Mouse (Mus musculus) ES-Bruce4 (cell line): ENCODE results near the gene Med28. TPM values are rescaled to one million over a fixed set of nuclear protein-coding genes. Genes with fewer than 3 reads are reported as not detected.

Experiments used
- H3K27ac ChIP-seq: 2 replicates; pipeline ENCODE4 v1.5.1; 2012; ENCODE audit warnings: low read length, inconsistent platforms; ENCODE audit not compliant: insufficient read depth
- H3K27me3 ChIP-seq: 2 replicates; pipeline ENCODE4 v1.6.1; 2012; ENCODE audit warnings: mild to moderate bottlenecking, low read length, inconsistent platforms; ENCODE audit not compliant: control insufficient read depth, poor library complexity, insufficient read depth, severe bottlenecking
- H3K36me3 ChIP-seq: 2 replicates; pipeline ENCODE4 v1.6.1; 2012; ENCODE audit warnings: inconsistent platforms, mild to moderate bottlenecking, low read length, moderate library complexity; ENCODE audit not compliant: control insufficient read depth, poor library complexity, insufficient read depth, severe bottlenecking
- H3K4me1 ChIP-seq: one replicate; pipeline ENCODE4 v1.8.1; 2011; ENCODE audit warnings: low read length; ENCODE audit not compliant: control insufficient read depth, insufficient read depth
- H3K4me3 ChIP-seq: 2 replicates; pipeline ENCODE4 v1.5.1; 2011; ENCODE audit warnings: low read depth, mild to moderate bottlenecking, low read length
- H3K9ac ChIP-seq: 2 replicates; pipeline ENCODE4 v1.6.1; 2012; ENCODE audit warnings: low read depth, mild to moderate bottlenecking, inconsistent platforms; ENCODE audit not compliant: poor library complexity, severe bottlenecking
- H3K9me3 ChIP-seq: replicated peaks from 2 replicates; pipeline ENCODE4 v1.6.1; 2012; ENCODE audit warnings: mild to moderate bottlenecking, low read length, inconsistent platforms; ENCODE audit not compliant: control insufficient read depth, poor library complexity, insufficient read depth, severe bottlenecking
- CTCF ChIP-seq: IDR thresholded peaks from one replicate; pipeline ENCODE4 v1.8.1; 2011; ENCODE audit warnings: low read depth, low read length
- EP300 ChIP-seq: IDR thresholded peaks from 2 replicates; pipeline ENCODE4 v1.6.1; 2011; ENCODE audit warnings: low read depth, low read length; ENCODE audit not compliant: insufficient read depth
- POLR2A ChIP-seq: IDR thresholded peaks from one replicate; pipeline ENCODE4 v1.8.1; 2011; ENCODE audit warnings: low read length; ENCODE audit not compliant: insufficient read depth
- polyA plus RNA-seq: library from polyadenylated mRNA; stranded (reverse); fragments of >200 nt; gene quantifications from 2 replicates; pipeline ENCODE4 v1.2.4, GENCODE M21; 2011; ENCODE audit warnings: low read depth; ENCODE audit not compliant: missing spikeins, insufficient read depth, insufficient read length

Med28 gene
- polyA plus RNA-seq, 1 experiment = 67.8 TPM

DNA sequence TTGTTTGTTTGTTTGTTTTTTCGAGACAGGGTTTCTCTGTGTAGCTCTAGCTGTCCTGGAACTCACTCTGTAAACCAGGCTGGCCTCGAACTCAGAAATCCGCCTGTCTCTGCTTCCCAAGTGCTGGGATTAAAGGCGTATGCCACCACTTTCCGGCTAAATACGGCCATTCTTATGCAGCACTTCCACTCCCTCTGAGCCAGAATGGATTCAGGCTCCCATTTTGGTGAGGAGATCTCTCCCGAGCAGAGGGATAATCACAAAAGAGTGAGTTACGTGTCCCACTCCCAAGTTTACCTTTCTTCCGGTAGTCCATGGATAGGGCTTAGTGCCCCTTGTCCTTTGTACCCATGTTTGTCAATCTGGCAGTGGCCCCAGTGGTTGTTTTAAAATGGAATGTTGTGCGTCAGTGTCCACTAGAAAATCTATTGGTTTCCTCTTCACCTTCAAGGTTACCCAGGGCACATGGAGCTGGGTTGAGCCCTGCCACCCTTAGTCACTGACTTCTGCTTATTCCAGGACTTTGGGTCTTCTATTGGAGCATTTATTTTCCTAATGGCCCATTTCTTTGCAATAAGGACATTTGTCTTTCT lies 4.8 kb upstream of the Med28 start:
- Histone ChIP-seq H3K4me1 (no peaks in the 10 kb centered on the region), H3K27ac (no peak overlapping the region), H3K9ac (no peak overlapping the region), H3K9me3 (no peaks in the 10 kb centered on the region), H3K4me3 (no peak overlapping the region), H3K36me3 (peaks cover 45% of the 10 kb centered on the region), H3K27me3 (no peaks in the 10 kb centered on the region)
- no peak for TF ChIP-seq EP300
- TF ChIP-seq CTCF = no peak
- TF ChIP-seq POLR2A = no peak

DNA sequence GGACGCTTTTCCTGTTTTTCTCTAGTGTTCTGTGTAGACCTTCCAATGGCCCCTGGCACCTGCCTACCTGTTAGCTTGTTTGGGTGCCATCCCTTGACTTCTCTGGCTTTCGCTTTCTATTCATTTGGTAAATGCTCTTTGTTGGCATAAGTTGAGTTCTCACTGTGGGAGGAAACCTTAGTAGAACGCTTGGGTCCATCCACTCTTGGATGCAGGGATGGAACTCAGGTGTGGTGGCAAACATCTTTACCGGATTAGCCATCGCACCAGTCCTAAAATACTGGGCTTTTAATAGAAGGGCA lies 731 bp downstream of the Med28 start:
- TF ChIP-seq EP300 (no peak), CTCF (no peak), POLR2A (no peak)
- no peaks in the 10 kb centered on the region for H3K27me3 ChIP-seq
- H3K4me1 ChIP-seq = no peaks in the 10 kb centered on the region
- H3K9ac ChIP-seq = peak overlapping the region; percentile 87
- H3K27ac ChIP-seq = no peak overlapping the region
- peak overlapping the region; percentile 98 for H3K4me3 ChIP-seq
- H3K36me3 ChIP-seq = peaks cover 27% of the 10 kb centered on the region
- H3K9me3 ChIP-seq = no peaks in the 10 kb centered on the region

DNA sequence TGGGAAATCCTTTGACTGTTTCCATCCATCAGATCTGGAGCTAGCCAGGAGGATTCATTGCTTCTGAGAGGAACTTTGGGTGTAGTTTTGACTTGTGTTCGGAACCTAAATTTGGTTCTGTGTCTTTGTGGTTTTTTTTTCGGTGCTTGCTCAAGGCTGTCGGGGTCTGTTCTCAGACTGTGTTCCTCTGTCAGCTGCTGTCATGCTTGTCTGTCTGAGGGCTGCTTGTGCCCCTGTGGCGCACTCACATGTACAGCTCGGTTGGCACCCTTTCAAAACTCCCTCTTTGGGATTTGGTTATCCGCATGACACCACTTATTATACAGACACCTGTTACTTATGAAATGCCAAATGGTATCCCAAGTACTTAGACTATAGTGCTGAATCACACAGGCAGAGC lies 1.6 kb downstream of the Med28 start:
- Histone ChIP-seq H3K4me3 (no peak overlapping the region), H3K36me3 (peaks cover 27% of the 10 kb centered on the region), H3K9me3 (no peaks in the 10 kb centered on the region), H3K4me1 (no peaks in the 10 kb centered on the region), H3K27ac (no peak overlapping the region), H3K27me3 (no peaks in the 10 kb centered on the region), H3K9ac (no peak overlapping the region)
- TF ChIP-seq EP300 (no peak), POLR2A (no peak), CTCF (no peak)

DNA sequence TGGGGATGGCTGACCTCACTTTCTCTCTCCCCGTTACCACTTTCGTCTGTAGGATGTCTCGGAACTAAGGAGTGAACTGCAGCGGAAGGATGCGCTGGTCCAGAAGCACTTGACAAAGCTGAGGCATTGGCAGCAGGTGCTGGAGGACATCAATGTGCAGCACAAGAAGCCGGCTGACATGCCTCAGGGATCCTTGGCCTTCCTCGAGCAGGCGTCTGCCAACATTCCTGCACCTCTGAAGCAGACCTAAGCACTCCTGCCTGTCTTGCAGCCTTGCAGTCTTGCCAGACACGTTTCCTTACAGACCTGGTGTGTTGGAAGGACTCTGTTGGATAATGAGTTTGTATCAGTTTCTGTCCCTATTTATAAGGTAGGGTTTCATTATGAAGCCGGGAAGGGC lies 5.1 kb downstream of the Med28 start:
- Histone ChIP-seq H3K9ac (no peak overlapping the region), H3K27ac (no peak overlapping the region), H3K4me1 (no peaks in the 10 kb centered on the region), H3K9me3 (no peaks in the 10 kb centered on the region), H3K27me3 (no peaks in the 10 kb centered on the region), H3K36me3 (peaks cover 38% of the 10 kb centered on the region), H3K4me3 (no peak overlapping the region)
- TF ChIP-seq CTCF = no peak
- TF ChIP-seq EP300 = no peak
- no peak for TF ChIP-seq POLR2A

DNA sequence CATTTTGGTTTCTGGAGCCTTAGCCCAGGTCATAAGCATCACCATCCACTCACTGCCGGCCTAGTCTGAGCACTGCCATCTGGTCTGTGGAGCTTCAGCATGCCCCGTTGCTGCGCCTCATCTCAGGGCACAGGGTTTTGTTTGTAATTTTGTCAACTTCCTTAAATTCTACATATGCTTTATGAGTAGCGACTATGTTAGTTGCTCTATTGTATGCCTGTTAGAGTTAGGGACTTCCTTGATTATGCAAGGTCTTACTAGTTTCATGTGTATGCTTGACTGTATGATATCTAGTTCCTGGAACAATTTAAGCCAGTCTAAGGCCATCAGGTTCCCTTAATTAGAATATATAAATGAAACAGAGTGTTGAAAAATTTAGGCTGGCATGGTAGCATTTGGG lies 6.3 kb downstream of the Med28 start:
- H3K9me3 ChIP-seq = no peaks in the 10 kb centered on the region
- H3K4me1 ChIP-seq = no peaks in the 10 kb centered on the region
- H3K9ac ChIP-seq = no peak overlapping the region
- TF ChIP-seq CTCF (no peak), POLR2A (no peak), EP300 (no peak)
- H3K27me3 ChIP-seq = no peaks in the 10 kb centered on the region
- H3K36me3 ChIP-seq = peaks cover 38% of the 10 kb centered on the region
- H3K27ac ChIP-seq = no peak overlapping the region
- no peak overlapping the region for H3K4me3 ChIP-seq

DNA sequence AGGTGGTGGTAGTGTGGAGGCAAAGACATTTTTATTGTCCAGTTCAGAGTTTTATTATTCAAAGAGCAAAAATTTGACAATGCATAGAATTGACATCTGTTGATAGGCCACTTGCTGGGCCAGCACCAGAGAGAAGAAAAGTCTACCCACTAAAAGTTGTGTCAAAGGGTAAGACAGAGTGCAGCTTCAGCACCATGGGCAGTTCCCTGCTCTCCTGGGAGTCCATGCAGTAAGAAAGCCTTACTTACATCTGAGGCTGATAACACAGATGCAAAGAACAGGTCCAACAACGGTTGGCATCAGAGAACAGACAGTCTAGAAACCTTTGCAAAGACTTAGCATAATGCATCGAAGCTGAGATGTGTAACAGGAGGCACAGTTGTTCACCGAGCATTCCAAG lies 9.7 kb downstream of the Med28 start:
- no peak overlapping the region for H3K27ac ChIP-seq
- TF ChIP-seq CTCF = no peak
- no peak for TF ChIP-seq POLR2A
- H3K4me1 ChIP-seq = no peaks in the 10 kb centered on the region
- H3K9me3 ChIP-seq = no peaks in the 10 kb centered on the region
- H3K36me3 ChIP-seq = peaks cover 23% of the 10 kb centered on the region
- no peak overlapping the region for H3K9ac ChIP-seq
- H3K4me3 ChIP-seq = no peak overlapping the region
- no peaks in the 10 kb centered on the region for H3K27me3 ChIP-seq
